Mouse (Mus musculus) neural tube, embryonic 15.5 days (tissue): ENCODE results near the gene Prss30. TPM values are rescaled to one million over a fixed set of nuclear protein-coding genes. Genes with fewer than 3 reads are reported as not detected.
A peak's percentile ranks its signal among the peaks of the same experiment; 100 is the strongest.
"Not testable (repeated sequence)": the region's sequence is repeated elsewhere in the genome, so short reads cannot be mapped to it uniquely, and the experiment has no call there.

Experiments
- ATAC-seq: fragments of 200-750 bp; cut with Nextera tagmentation; 2 replicates; pipeline ENCODE4 v1.8.0; 2017; ENCODE audit warnings: mild to moderate bottlenecking, moderate TSS enrichment, moderate library complexity; ENCODE audit not compliant: low FRiP score
- H3K27ac ChIP-seq: fragments of 300-500 bp; sonication (generic); replicated peaks from 2 replicates; pipeline ENCODE4 v1.5.1; 2015; ENCODE audit warnings: mild to moderate bottlenecking, inconsistent platforms
- H3K27me3 ChIP-seq: fragments of 300-500 bp; sonication (generic); replicated peaks from 2 replicates; pipeline ENCODE4 v1.6.1; 2015; ENCODE audit warnings: inconsistent platforms
- H3K36me3 ChIP-seq: fragments of 300-500 bp; sonication (generic); 2 replicates; pipeline ENCODE4 v1.6.1; 2015; ENCODE audit warnings: inconsistent platforms
- H3K4me1 ChIP-seq: fragments of 300-500 bp; sonication (generic); 2 replicates; pipeline ENCODE4 v1.6.1; 2015; ENCODE audit warnings: inconsistent platforms
- H3K4me2 ChIP-seq: fragments of 300-500 bp; sonication (generic); 2 replicates; pipeline ENCODE4 v1.6.1; 2015; ENCODE audit warnings: inconsistent platforms, mild to moderate bottlenecking, moderate library complexity
- H3K4me3 ChIP-seq: fragments of 300-500 bp; sonication (generic); replicated peaks from 2 replicates; pipeline ENCODE4 v1.5.1; 2015; ENCODE audit warnings: mild to moderate bottlenecking, inconsistent platforms
- H3K9ac ChIP-seq: fragments of 300-500 bp; sonication (generic); replicated peaks from 2 replicates; pipeline ENCODE4 v1.6.1; 2015; ENCODE audit warnings: mild to moderate bottlenecking, inconsistent platforms
- H3K9me3 ChIP-seq: fragments of 300-500 bp; sonication (generic); replicated peaks from 2 replicates; pipeline ENCODE4 v1.6.1; 2016; ENCODE audit warnings: inconsistent platforms
- WGBS: fragments of 180-500 bp; shearing (Covaris S2); methylation state at CpG from one replicate; pipeline ENCODE4 v1.1.7; 2015; ENCODE audit warnings: mixed read lengths; 5-methylcytosine and 5-hydroxymethylcytosine counted together
- polyA plus RNA-seq: library from polyadenylated mRNA; unstranded; fragments of >200 nt; fragmentation: Nextera tagmentation; extraction: Ambion mirVana; gene quantifications from 2 replicates; pipeline ENCODE4 v1.2.1, GENCODE M21; 2015

Gene Prss30
- polyA plus RNA-seq, 1 experiment from 2014 or later = not detected

GRCm38 (mm10) chr17:23979471-23979870 is 895 bp downstream of the Prss30 start:
- H3K4me1 ChIP-seq = no peaks in the 10 kb centered on the region
- H3K4me2 ChIP-seq = no peak overlapping the region
- H3K27ac ChIP-seq = no peak overlapping the region
- no peaks in the 10 kb centered on the region for H3K9me3 ChIP-seq
- H3K36me3 ChIP-seq = no peaks in the 10 kb centered on the region
- no peaks in the 10 kb centered on the region for H3K27me3 ChIP-seq
- H3K4me3 ChIP-seq = no peak overlapping the region
- no peak overlapping the region for H3K9ac ChIP-seq
- ATAC-seq = no peak
- 77% methylated on average over 3 of the region's 3 CpGs for WGBS

DNA sequence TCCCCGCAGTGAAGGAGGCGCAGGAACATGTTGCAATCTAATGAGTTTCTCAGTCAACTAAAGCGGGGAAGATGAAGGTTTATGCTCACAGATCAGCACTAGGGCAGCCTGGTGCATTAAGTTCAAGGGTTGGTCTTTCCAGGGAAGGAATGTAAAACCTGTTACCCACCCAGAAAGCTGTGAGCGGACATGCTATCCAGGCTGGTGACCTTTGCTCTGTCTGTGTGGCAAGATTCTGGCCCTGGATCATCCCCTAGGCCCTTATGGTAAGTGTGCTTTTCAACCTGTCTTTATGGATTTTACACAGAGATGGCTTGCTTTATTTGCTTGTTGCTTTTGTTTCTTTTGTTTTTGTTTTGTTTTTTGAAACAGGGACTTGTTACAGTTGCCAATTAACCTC is 3.7 kb downstream of the Prss30 start:
- no peaks in the 10 kb centered on the region for H3K36me3 ChIP-seq
- no peak for ATAC-seq
- no peak overlapping the region for H3K4me2 ChIP-seq
- no peaks in the 10 kb centered on the region for H3K27me3 ChIP-seq
- 80% methylated on average over 4 of the region's 4 CpGs for WGBS
- H3K9me3 ChIP-seq = no peaks in the 10 kb centered on the region
- no peaks in the 10 kb centered on the region for H3K4me1 ChIP-seq
- H3K27ac ChIP-seq = no peak overlapping the region
- no peak overlapping the region for H3K4me3 ChIP-seq
- no peak overlapping the region for H3K9ac ChIP-seq

- Histone ChIP-seq H3K9ac (no peak overlapping the region), H3K4me3 (no peak overlapping the region), H3K36me3 (no peaks in the 10 kb centered on the region), H3K27ac (no peak overlapping the region), H3K27me3 (no peaks in the 10 kb centered on the region), H3K4me2 (no peak overlapping the region), H3K4me1 (no peaks in the 10 kb centered on the region), H3K9me3 (no peaks in the 10 kb centered on the region)
- WGBS = 86% methylated on average over 9 of the region's 9 CpGs
- ATAC-seq = no peak
Observed at GRCm38 (mm10) chr17:23971315-23971714, 9.1 kb downstream of the Prss30 start.

DNA sequence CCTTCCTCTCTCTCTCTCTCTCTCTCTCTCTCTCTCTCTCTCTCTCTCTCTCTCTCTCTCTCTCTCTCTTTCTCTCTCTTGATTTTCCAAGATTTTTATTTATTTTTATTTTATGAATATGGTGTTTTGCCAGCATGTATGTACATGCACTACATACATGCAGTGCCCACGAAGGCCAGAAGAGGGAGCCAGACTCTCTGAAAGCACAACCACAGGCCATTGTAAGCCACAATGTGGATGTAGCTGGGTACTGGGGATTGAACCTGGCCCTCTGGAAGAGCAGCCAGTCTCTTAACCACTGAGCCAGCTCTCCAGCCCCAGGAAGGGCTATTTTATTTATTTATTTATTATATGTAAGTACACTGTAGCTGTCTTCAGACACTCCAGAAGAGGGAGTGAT is 11.1 kb downstream of the Prss30 start:
- no peaks in the 10 kb centered on the region for H3K36me3 ChIP-seq
- H3K9ac ChIP-seq = no peak overlapping the region
- no peak for ATAC-seq
- no peaks in the 10 kb centered on the region for H3K9me3 ChIP-seq
- H3K4me1 ChIP-seq = no peaks in the 10 kb centered on the region
- WGBS = 4% methylated on average over 1 of the region's 1 CpGs
- no peak overlapping the region for H3K4me3 ChIP-seq
- H3K27me3 ChIP-seq = no peaks in the 10 kb centered on the region
- no peak overlapping the region for H3K4me2 ChIP-seq
- no peak overlapping the region for H3K27ac ChIP-seq

- Histone ChIP-seq H3K4me2 (no peak overlapping the region), H3K27ac (no peak overlapping the region), H3K27me3 (no peaks in the 10 kb centered on the region), H3K36me3 (no peaks in the 10 kb centered on the region), H3K9ac (no peak overlapping the region), H3K9me3 (no peaks in the 10 kb centered on the region), H3K4me1 (no peaks in the 10 kb centered on the region), H3K4me3 (no peak overlapping the region)
- no peak for ATAC-seq
- WGBS = 65% methylated on average over 2 of the region's 2 CpGs
Observed at GRCm38 (mm10) chr17:23968780-23969179, 11.6 kb downstream of the Prss30 start.

DNA sequence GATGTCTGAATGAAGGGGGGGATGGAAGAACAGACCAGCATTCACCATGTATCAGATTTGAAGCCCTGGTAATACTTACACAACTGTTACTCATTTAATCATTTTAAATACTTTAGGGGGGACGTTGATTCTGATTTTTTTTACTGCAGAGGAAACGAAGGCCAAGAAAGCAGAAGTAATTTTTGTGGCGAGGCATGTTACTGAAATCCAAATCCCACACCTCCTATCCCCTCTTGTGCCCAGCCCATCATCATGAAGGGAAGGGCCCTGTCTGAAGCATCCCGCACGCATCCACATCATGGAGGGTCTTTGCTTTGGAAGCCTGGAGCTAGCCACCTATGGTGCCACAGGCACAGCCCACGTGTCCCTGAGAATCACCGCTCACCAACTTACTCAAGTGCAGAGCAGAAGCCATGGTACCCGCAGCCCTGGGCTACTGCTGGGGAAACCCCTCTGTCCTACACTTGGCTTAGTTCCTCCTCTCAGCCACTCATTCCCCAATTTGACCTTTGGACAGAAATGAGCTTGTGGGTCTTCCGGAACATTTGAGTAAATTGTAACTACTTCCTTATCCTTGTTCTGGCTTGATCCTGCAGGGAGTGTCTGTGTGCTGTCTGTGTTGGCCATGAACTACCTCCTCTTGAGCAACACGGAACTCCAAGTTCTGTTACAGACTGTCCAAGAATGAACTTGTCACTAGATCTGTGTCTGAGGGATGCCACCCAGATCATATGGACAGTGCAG is 13.5 kb downstream of the Prss30 start:
- Histone ChIP-seq H3K4me3 (no peak overlapping the region), H3K4me1 (no peaks in the 10 kb centered on the region), H3K4me2 (no peak overlapping the region), H3K27me3 (no peaks in the 10 kb centered on the region), H3K36me3 (no peaks in the 10 kb centered on the region), H3K27ac (no peak overlapping the region), H3K9me3 (no peaks in the 10 kb centered on the region), H3K9ac (no peak overlapping the region)
- 89% methylated on average over 10 of the region's 10 CpGs for WGBS
- no peak for ATAC-seq

DNA sequence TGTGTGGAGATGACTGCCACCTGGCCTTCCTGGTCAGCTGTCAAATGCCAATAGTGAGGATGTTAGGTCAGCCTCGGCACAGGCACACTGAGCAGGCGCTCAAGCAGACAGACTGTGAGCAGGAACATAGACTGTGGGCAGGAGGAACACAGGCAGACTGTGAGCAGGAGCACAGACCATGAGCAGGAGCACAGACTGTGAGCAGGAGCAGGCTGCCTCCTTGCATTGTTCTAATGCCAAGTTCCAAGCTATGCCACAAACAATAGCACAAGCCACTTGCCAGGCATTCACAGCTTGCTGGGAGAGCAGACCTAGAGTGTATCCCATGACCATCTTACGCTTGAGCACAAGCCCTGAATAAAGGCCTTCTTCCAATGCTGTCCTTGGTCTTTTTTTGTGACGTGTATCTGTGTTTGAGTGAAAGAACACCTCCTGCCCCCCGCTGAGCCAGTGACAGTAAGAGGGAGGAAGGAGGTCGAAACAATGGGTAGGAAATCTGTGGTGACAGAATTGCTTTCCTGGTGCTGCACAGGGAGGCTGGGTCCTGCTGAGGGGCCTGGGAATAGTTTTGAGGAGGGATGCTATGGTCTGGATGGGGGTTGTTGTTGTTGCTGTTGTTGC is 14.5 kb downstream of the Prss30 start:
- Histone ChIP-seq H3K27me3 (no peaks in the 10 kb centered on the region), H3K9ac (no peak overlapping the region), H3K36me3 (no peaks in the 10 kb centered on the region), H3K4me1 (no peaks in the 10 kb centered on the region), H3K27ac (no peak overlapping the region), H3K4me3 (no peak overlapping the region), H3K9me3 (no peaks in the 10 kb centered on the region), H3K4me2 (no peak overlapping the region)
- ATAC-seq = no peak
- 37% methylated on average over 6 of the region's 6 CpGs for WGBS

GRCm38 (mm10) chr17:23961573-23962122 is 18.7 kb downstream of the Prss30 start:
- no peak overlapping the region for H3K27ac ChIP-seq
- 37% methylated on average over 4 of the region's 4 CpGs for WGBS
- no peaks in the 10 kb centered on the region for H3K27me3 ChIP-seq
- 0 out of 2 replicates have a peak, but pooled peaks cover 4% of the 10 kb centered on the region for H3K4me1 ChIP-seq
- H3K4me3 ChIP-seq = no peak overlapping the region
- no peaks in the 10 kb centered on the region for H3K9me3 ChIP-seq
- H3K4me2 ChIP-seq = no peak overlapping the region
- no peak for ATAC-seq
- no peak overlapping the region for H3K9ac ChIP-seq
- H3K36me3 ChIP-seq = no peaks in the 10 kb centered on the region

DNA sequence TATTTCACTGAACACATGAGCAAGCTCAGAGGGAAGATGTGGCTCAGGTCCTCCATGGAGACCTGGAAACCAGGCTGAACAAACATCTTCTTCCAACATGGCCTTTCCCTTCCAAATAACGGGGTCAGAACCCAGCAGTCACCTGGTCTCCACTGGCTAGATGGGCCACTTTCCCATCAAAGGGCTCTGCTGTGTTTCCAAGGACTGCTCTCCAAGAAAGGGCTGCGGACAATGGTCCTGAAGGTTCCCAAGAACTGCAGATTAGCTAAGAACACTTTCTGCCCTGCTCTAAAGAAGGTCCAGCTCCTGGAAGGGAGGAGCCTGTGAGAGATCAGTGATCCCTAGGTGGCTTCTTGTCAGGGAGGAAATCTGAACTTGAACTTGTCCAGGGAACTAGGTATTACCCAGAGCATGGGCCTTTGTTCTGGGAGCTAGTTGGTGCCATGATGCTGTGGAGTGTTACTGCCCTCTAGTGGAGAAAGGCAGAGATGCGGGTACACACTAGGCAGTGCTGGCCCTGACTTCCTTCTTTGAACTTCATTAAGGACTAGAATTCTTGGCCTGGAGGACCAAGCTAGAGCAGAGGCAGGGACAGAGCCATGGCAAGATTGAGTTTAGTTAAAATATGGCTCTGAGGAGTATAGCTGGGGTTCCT is 20.2 kb downstream of the Prss30 start:
- H3K4me2 ChIP-seq = no peak overlapping the region
- H3K4me1 ChIP-seq = 0 out of 2 replicates have a peak, but pooled peaks cover 4% of the 10 kb centered on the region
- H3K9me3 ChIP-seq = no peaks in the 10 kb centered on the region
- WGBS = 44% methylated on average over 3 of the region's 3 CpGs
- H3K27ac ChIP-seq = peak overlapping the region; percentile 28; the same call in 1 of the 2 replicates
- H3K4me3 ChIP-seq = no peak overlapping the region
- peak; percentile 94 for ATAC-seq
- H3K9ac ChIP-seq = no peak overlapping the region
- H3K27me3 ChIP-seq = no peaks in the 10 kb centered on the region
- H3K36me3 ChIP-seq = no peaks in the 10 kb centered on the region

DNA sequence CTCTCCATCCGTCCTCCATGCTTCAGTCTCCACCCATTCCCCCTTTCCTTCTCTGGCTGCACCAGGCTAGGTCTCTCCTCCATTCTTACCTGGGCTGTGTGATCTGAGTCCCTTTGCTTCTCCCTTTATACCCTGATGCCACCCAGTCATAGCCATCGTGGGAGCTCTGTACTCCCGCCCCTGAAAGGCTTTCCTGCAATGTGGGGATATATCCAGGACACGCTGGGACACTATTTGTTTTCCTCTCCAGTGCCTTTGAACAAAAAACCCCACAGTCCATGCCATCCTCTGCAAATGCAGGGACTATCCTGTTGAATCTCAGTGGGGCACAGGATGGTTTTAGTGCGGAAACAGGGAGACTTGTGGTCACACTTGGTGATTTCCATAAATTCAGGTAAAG is 25.2 kb downstream of the Prss30 start, which contains the start of gene Sbpl:
Sbpl (minus strand) TSS at position 101 of the 400 bp plus-strand sequence.
- Histone ChIP-seq H3K9ac (no peak within 1 kb of the TSS), H3K27me3 (no peaks in the 10 kb centered on the region), H3K9me3 (no peaks in the 10 kb centered on the region), H3K4me1 (0 out of 2 replicates have a peak, but pooled peaks cover 3% of the 10 kb centered on the region), H3K4me2 (no peak within 1 kb of the TSS), H3K36me3 (no peaks in the 10 kb centered on the region), H3K27ac (no peak within 1 kb of the TSS), H3K4me3 (no peak within 1 kb of the TSS)
- ATAC-seq = no peak
- WGBS = 71% methylated on average over 5 of the region's 5 CpGs

DNA sequence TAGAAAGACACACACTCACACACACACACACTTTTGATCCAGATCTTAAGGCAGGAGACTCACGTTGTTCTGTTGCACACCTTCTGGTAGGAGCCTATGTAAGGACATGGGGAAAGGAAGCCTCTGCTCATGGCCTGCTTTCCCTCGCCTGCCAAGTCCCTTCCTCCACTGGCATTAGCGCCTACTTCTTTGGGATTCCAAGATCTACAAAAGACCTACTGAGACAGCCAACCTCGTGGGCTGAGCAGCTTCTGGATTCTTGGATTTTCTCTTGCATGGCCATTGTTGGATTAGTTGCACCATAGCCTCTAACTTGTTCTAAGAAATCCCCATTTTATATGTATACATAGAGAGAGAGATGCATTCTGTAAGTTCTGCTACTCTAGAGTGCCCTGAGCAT is 29.5 kb downstream of the Prss30 start:
- H3K9ac ChIP-seq, H3K9me3 ChIP-seq, H3K4me2 ChIP-seq, H3K27me3 ChIP-seq, H3K27ac ChIP-seq, H3K4me3 ChIP-seq, ATAC-seq, H3K36me3 ChIP-seq, H3K4me1 ChIP-seq: not testable (repeated sequence)
- 76% methylated on average over 4 of the region's 4 CpGs for WGBS
